Mouse (Mus musculus) heart, adult 8-10 months (tissue): ENCODE data around the gene Sdk1. TPM values are rescaled to one million over a fixed set of nuclear protein-coding genes. Genes with fewer than 3 reads are reported as not detected.

Experiments used
- DNase-seq: peaks from one replicate; pipeline ENCODE4 v3.0.0; 2022; ENCODE audit warnings: low spot score
- total RNA-seq, 4 experiments: library from RNA; stranded (reverse); gene quantifications; 2 replicates each; pipeline ENCODE4 v1.2.4; 2022

Gene Sdk1
- total RNA-seq, 4 experiments from 2014 or later: 0.63 to 1.6 (median 0.97) TPM

GRCm38 (mm10) chr5:141324910-141325309 is 83.6 kb downstream of the Sdk1 start:
- no peak for DNase-seq

- DNase-seq: no peak
These were observed 103.1 kb downstream of the Sdk1 start for GRCm38 (mm10) chr5:141344376-141344775.

- no peak for DNase-seq
These were observed 104.2 kb downstream of the Sdk1 start for GRCm38 (mm10) chr5:141345476-141345875.

GRCm38 (mm10) chr5:141362676-141363075 is 121.4 kb downstream of the Sdk1 start:
- no peak for DNase-seq

GRCm38 (mm10) chr5:141363956-141364355 is 122.7 kb downstream of the Sdk1 start:
- DNase-seq: no peak

- no peak for DNase-seq
These were observed 127.3 kb downstream of the Sdk1 start for GRCm38 (mm10) chr5:141368567-141368966.

GRCm38 (mm10) chr5:141374797-141375196 is 133.5 kb downstream of the Sdk1 start:
- DNase-seq: no peak

GRCm38 (mm10) chr5:141379836-141380773 is 138.8 kb downstream of the Sdk1 start:
- DNase-seq: no peak

- DNase-seq: no peak
These were observed 139.5 kb downstream of the Sdk1 start for GRCm38 (mm10) chr5:141380774-141381156.

- no peak for DNase-seq
These were observed 140.3 kb downstream of the Sdk1 start for GRCm38 (mm10) chr5:141381581-141381980.

- no peak for DNase-seq
These were observed 141.1 kb downstream of the Sdk1 start for GRCm38 (mm10) chr5:141382246-141382835.

- DNase-seq: no peak
These were observed 147.2 kb downstream of the Sdk1 start for GRCm38 (mm10) chr5:141388451-141388850.

- DNase-seq: no peak
These were observed 149.3 kb downstream of the Sdk1 start for GRCm38 (mm10) chr5:141390541-141390940.

GRCm38 (mm10) chr5:141391153-141391552 is 149.9 kb downstream of the Sdk1 start:
- no peak for DNase-seq

GRCm38 (mm10) chr5:141393846-141394245 is 152.6 kb downstream of the Sdk1 start:
- no peak for DNase-seq

- DNase-seq: no peak
These were observed 153.3 kb downstream of the Sdk1 start for GRCm38 (mm10) chr5:141394586-141394985.

GRCm38 (mm10) chr5:141403741-141404140 is 162.5 kb downstream of the Sdk1 start:
- no peak for DNase-seq

- DNase-seq: no peak
These were observed 163.4 kb downstream of the Sdk1 start for GRCm38 (mm10) chr5:141404651-141405050.

- no peak for DNase-seq
These were observed 165.6 kb downstream of the Sdk1 start for GRCm38 (mm10) chr5:141406926-141407325.

- DNase-seq: no peak
These were observed 171.7 kb downstream of the Sdk1 start for GRCm38 (mm10) chr5:141413013-141413412.

- no peak for DNase-seq
These were observed 174.5 kb downstream of the Sdk1 start for GRCm38 (mm10) chr5:141415644-141416243.

- DNase-seq: no peak
These were observed 186.8 kb downstream of the Sdk1 start for GRCm38 (mm10) chr5:141428132-141428531.

GRCm38 (mm10) chr5:141433286-141433685 is 192.0 kb downstream of the Sdk1 start:
- no peak for DNase-seq
